Mouse (Mus musculus): ENCODE measurements around the gene Pgr. TPM values are rescaled to one million over a fixed set of nuclear protein-coding genes. Genes with fewer than 3 reads are reported as not detected.

Pgr gene
- total RNA-seq, 2 experiments from 2014 or later: 19.2 to 20.1 TPM

Other genes starting within 250 kb of the Pgr start
- gene Gm16485, start 72.0 kb downstream of the Pgr start, total RNA-seq (2021): 10 to 100 TPM; 10.9 to 11.3 TPM